15 mouse cellular contexts compared by ENCODE assay signal in genomic region chr17:12431707-12432106, GRCm38 (mm10). TPM values are rescaled to one million over a fixed set of nuclear protein-coding genes. Genes with fewer than 3 reads are reported as not detected.
A peak's percentile ranks its signal among the peaks of the same experiment; 100 is the strongest.
DNase-seq lines count a peak whose midpoint lies in the region; ATAC-seq lines count a peak whose summit lies in the region.
"Had no signal": no experiment of that assay in that cellular context is flagged by ENCODE, and none has a peak within 500 bp of the region (broad histone marks: within the 10 kb centered on the region; RNA-seq: fewer than 3 reads in every experiment).

No protein-coding gene starts in this region.

- 0 out of 2 replicates have a peak overlapping the region, but pooled peaks have one; percentile 14 for H3K27ac ChIP-seq in forebrain, embryonic 14.5 days (ENCODE audit: low read depth, low read length)
- no peak overlapping the region for H3K27ac ChIP-seq in forebrain, embryonic 10.5 days
- H3K27ac ChIP-seq: kidney, embryonic 15.5 days had no signal

- H3K4me1 ChIP-seq in forebrain, embryonic 14.5 days (ENCODE audit: control insufficient read depth, insufficient read depth, low read length) = no peaks in the 10 kb centered on the region
- H3K4me1 ChIP-seq in forebrain, embryonic 10.5 days = peaks cover 19% of the 10 kb centered on the region

- no peaks in the 10 kb centered on the region for H3K9me3 ChIP-seq in forebrain, embryonic 14.5 days (replicated peaks; ENCODE audit: control insufficient read depth, low read length)
- H3K9me3 ChIP-seq in forebrain, embryonic 10.5 days = no peaks in the 10 kb centered on the region
- H3K9me3 ChIP-seq: G1E; kidney, embryonic 15.5 days had no signal

- intact Hi-C loops in left cerebral cortex, postnatal 4 days (cut with DNase I) = no loop called here
- intact Hi-C loops in left cerebral cortex, postnatal 25 days (cut with DNase I) = no loop called here

- 74% methylated on average over 5 of the region's 5 CpGs for WGBS in forebrain, embryonic 14.5 days
- 78% methylated on average over 5 of the region's 5 CpGs for WGBS in forebrain, embryonic 10.5 days

- H3K36me3 ChIP-seq in forebrain, embryonic 14.5 days (ENCODE audit: control insufficient read depth, insufficient read depth, low read length) = no peaks in the 10 kb centered on the region
- no peaks in the 10 kb centered on the region for H3K36me3 ChIP-seq in forebrain, embryonic 10.5 days (replicated peaks)
- H3K36me3 ChIP-seq: G1E; kidney, embryonic 15.5 days had no signal

- no peak for ATAC-seq in forebrain, embryonic 14.5 days

- H3K4me2 ChIP-seq in forebrain, embryonic 14.5 days (ENCODE audit: low read length) = no peak overlapping the region
- H3K4me2 ChIP-seq: kidney, embryonic 15.5 days had no signal

- H3K9ac ChIP-seq in forebrain, embryonic 14.5 days (ENCODE audit: low read length) = no peak overlapping the region
- H3K9ac ChIP-seq: kidney, embryonic 15.5 days had no signal

- H3K4me3 ChIP-seq in forebrain, embryonic 14.5 days (ENCODE audit: low read depth, low read length) = no peak overlapping the region
- no peak overlapping the region for H3K4me3 ChIP-seq in forebrain, embryonic 10.5 days
- H3K4me3 ChIP-seq: kidney, embryonic 15.5 days; myocyte had no signal

- DNase-seq in forebrain, embryonic 14.5 days (ENCODE audit: low spot score) = no peak
- DNase-seq in forebrain, embryonic 10.5 days (ENCODE audit: extremely low spot score, low spot score) = no peak
- peak; percentile 31 to 44 for DNase-seq in left cerebral cortex, adult 18-20 months (ENCODE audit: low spot score in 2 of 2)
- no peak for DNase-seq in left cerebral cortex, postnatal 4 days
- DNase-seq in brain, adult 2 months (ENCODE audit: low read depth, low spot score) = peak; percentile 83
- DNase-seq in left cerebral cortex, postnatal 25 days (ENCODE audit: low spot score in 2 of 2) = peak; percentile 28 to 75
- no peak for DNase-seq in embryo, embryonic 9.5 days (ENCODE audit: extremely low spot score)
- no peak for DNase-seq in B cell, adult 2 months
- DNase-seq: gastrocnemius, postnatal 10 days; heart, postnatal 10 days; lung, postnatal 14 days; thymus, postnatal 14 days had no signal

- no peaks in the 10 kb centered on the region for H3K27me3 ChIP-seq in forebrain, embryonic 14.5 days (replicated peaks; ENCODE audit: control insufficient read depth, insufficient read depth, low read length)
- no peaks in the 10 kb centered on the region for H3K27me3 ChIP-seq in forebrain, embryonic 10.5 days (ENCODE audit: poor library complexity, severe bottlenecking)
- H3K27me3 ChIP-seq: kidney, embryonic 15.5 days had no signal

RNA-seq across cellular contexts. Expression of gene Plg, which starts 53.3 kb away (rescaled TPM):
- polyA plus RNA-seq in forebrain, embryonic 14.5 days (2014; fragmentation: Nextera tagmentation; extraction: Ambion mirVana) = not detected in 2 replicates
- 0.07 TPM in 1 of 2 replicates, not detected in the other for polyA plus RNA-seq in forebrain, embryonic 10.5 days (2016; fragmentation: Nextera tagmentation; extraction: Ambion mirVana)
- under 1 TPM in 1 of 2 experiments, not detected in 1; 0.21 TPM for total RNA-seq in left cerebral cortex, adult 18-20 months (2021)
- total RNA-seq in left cerebral cortex, postnatal 4 days (2021) = under 1 TPM; 0.14 to 0.20 TPM
- under 1 TPM in 1 of 2 experiments, not detected in 1; 0.11 TPM for total RNA-seq in left cerebral cortex, postnatal 25 days (2021)
- total RNA-seq: G1E; heart, postnatal 10 days had no signal
- polyA plus RNA-seq: G1E, myocyte had no signal

Comparison
In these comparisons a context has a peak if more than half of its experiments do, and no peak if none do; other contexts are left out.
1. DNase-seq: peak in left cerebral cortex, adult 18-20 months (2 of 2), brain, adult 2 months (single experiment) and left cerebral cortex, postnatal 25 days (2 of 2); none in forebrain, embryonic 14.5 days (single experiment), forebrain, embryonic 10.5 days (single experiment), left cerebral cortex, postnatal 4 days (single experiment), embryo, embryonic 9.5 days (single experiment) and B cell, adult 2 months (0 of 2).